Mouse (Mus musculus): ENCODE measurements around the gene Avpr2.

Avpr2 gene

GRCm38 (mm10) chrX:73918631-73919030 is 26.7 kb downstream of the Avpr2 start:
- DNase-seq, result no peak

GRCm38 (mm10) chrX:73921285-73921822 is 29.5 kb downstream of the Avpr2 start:
- DNase-seq, result no peak

- DNase-seq, result peak; percentile 88
Measured at GRCm38 (mm10) chrX:73921823-73922549, 30.1 kb downstream of the Avpr2 start, which contains the start of the genes Arhgap4 and Naa10. Arhgap4 (minus strand) TSS chrX:73921870. Naa10 (minus strand) TSS chrX:73921944.

GRCm38 (mm10) chrX:73922550-73922882 is 30.6 kb downstream of the Avpr2 start:
- DNase-seq, result no peak

- DNase-seq, result peak; percentile 13
Measured at GRCm38 (mm10) chrX:73930402-73931062, 38.6 kb downstream of the Avpr2 start, which contains the start of gene Renbp. Renbp (minus strand) TSS chrX:73930850.

GRCm38 (mm10) chrX:73931871-73932270 is 40.0 kb downstream of the Avpr2 start:
- no peak for DNase-seq

GRCm38 (mm10) chrX:73941860-73942259 is 50.0 kb downstream of the Avpr2 start:
- no peak for DNase-seq

GRCm38 (mm10) chrX:73942294-73942693 is 50.4 kb downstream of the Avpr2 start:
- no peak for DNase-seq
